Mouse (Mus musculus) kidney, embryonic 14.5 days (tissue): ENCODE measurements at regions not wholly inside any gene's neighbourhood (a gene's known extent, or its start where the extent isn't known, plus 50 kb on each side); places are given as distances from the start of the nearest gene placed in this dataset.
A peak's percentile ranks its signal among the peaks of the same experiment; 100 is the strongest.

Experiments
- ATAC-seq: fragments of 200-750 bp; cut with Nextera tagmentation; 2 replicates; pipeline ENCODE4 v1.8.0; 2017; ENCODE audit warnings: moderate number of reproducible peaks, mild to moderate bottlenecking, moderate TSS enrichment, moderate library complexity; ENCODE audit not compliant: low FRiP score, low TSS enrichment
- H3K27ac ChIP-seq: fragments of 300-500 bp; sonication (generic); 2 replicates; pipeline ENCODE4 v1.5.1; 2014; ENCODE audit warnings: low read depth, mild to moderate bottlenecking, low read length, moderate library complexity, mixed read lengths
- H3K27me3 ChIP-seq: fragments of 300-500 bp; sonication (generic); 2 replicates; pipeline ENCODE4 v1.6.1; 2014; ENCODE audit warnings: mild to moderate bottlenecking, low read length; ENCODE audit not compliant: control insufficient read depth, insufficient read depth
- H3K36me3 ChIP-seq: fragments of 300-500 bp; sonication (generic); 2 replicates; pipeline ENCODE4 v1.6.1; 2014; ENCODE audit warnings: low read length, mixed read lengths; ENCODE audit not compliant: control insufficient read depth, insufficient read depth
- H3K4me1 ChIP-seq: fragments of 300-500 bp; sonication (generic); 2 replicates; pipeline ENCODE4 v1.6.1; 2014; ENCODE audit warnings: low read length, mixed read lengths; ENCODE audit not compliant: control insufficient read depth, insufficient read depth
- H3K4me2 ChIP-seq: fragments of 300-500 bp; sonication (generic); replicated peaks from 2 replicates; pipeline ENCODE4 v1.6.1; 2014; ENCODE audit warnings: low read depth, mild to moderate bottlenecking, low read length
- H3K4me3 ChIP-seq: fragments of 300-500 bp; sonication (generic); 2 replicates; pipeline ENCODE4 v1.5.1; 2014; ENCODE audit warnings: mild to moderate bottlenecking, low read length
- H3K9ac ChIP-seq: fragments of 300-500 bp; sonication (generic); 2 replicates; pipeline ENCODE4 v1.6.1; 2014; ENCODE audit warnings: low read depth, mild to moderate bottlenecking, low read length, moderate library complexity
- H3K9me3 ChIP-seq: fragments of 300-500 bp; sonication (generic); 2 replicates; pipeline ENCODE4 v1.6.1; 2016; ENCODE audit warnings: low read length; ENCODE audit not compliant: control insufficient read depth
- WGBS: fragments of 180-500 bp; shearing (Covaris S2); extraction: QIAGEN DNeasy Blood & Tissue Kit; methylation state at CpG from one replicate; pipeline ENCODE4 v1.1.7; 2014; 5-methylcytosine and 5-hydroxymethylcytosine counted together

GRCm38 (mm10) chr8:39833251-39833650, 841.6 kb upstream of the Adam24 start:
- ATAC-seq, result no peak
- no peak overlapping the region for H3K4me2 ChIP-seq
- 92% methylated on average over 1 of the region's 1 CpGs for WGBS

GRCm38 (mm10) chr8:39846854-39847253, 828.0 kb upstream of the Adam24 start:
- Histone ChIP-seq H3K4me2 (no peak overlapping the region), H3K36me3 (no peaks in the 10 kb centered on the region), H3K9me3 (no peaks in the 10 kb centered on the region), H3K4me3 (no peak overlapping the region), H3K4me1 (no peaks in the 10 kb centered on the region), H3K27me3 (no peaks in the 10 kb centered on the region), H3K27ac (no peak overlapping the region), H3K9ac (no peak overlapping the region)
- WGBS, result 84% methylated on average over 2 of the region's 2 CpGs
- no peak for ATAC-seq

More at GRCm38 (mm10) chr8:39833251-39833650, 841.6 kb upstream of the Adam24 start:
- Histone ChIP-seq H3K9ac (no peak overlapping the region), H3K27ac (no peak overlapping the region), H3K4me1 (no peaks in the 10 kb centered on the region), H3K27me3 (no peaks in the 10 kb centered on the region), H3K36me3 (no peaks in the 10 kb centered on the region), H3K4me3 (no peak overlapping the region), H3K9me3 (no peaks in the 10 kb centered on the region)

- Histone ChIP-seq H3K27me3 (no peaks in the 10 kb centered on the region), H3K9me3 (no peaks in the 10 kb centered on the region), H3K9ac (no peak overlapping the region), H3K4me1 (no peaks in the 10 kb centered on the region), H3K4me3 (no peak overlapping the region), H3K36me3 (no peaks in the 10 kb centered on the region), H3K27ac (no peak overlapping the region), H3K4me2 (no peak overlapping the region)
- ATAC-seq, result no peak
- 79% methylated on average over 2 of the region's 2 CpGs for WGBS
Observed at GRCm38 (mm10) chr8:39862544-39862943, 812.3 kb upstream of the Adam24 start.

- H3K4me2 ChIP-seq, result no peak overlapping the region
- 75% methylated on average over 1 of the region's 1 CpGs for WGBS
- H3K4me3 ChIP-seq, result no peak overlapping the region
- H3K27ac ChIP-seq, result no peak overlapping the region
- H3K4me1 ChIP-seq, result no peaks in the 10 kb centered on the region
- ATAC-seq, result no peak
- no peak overlapping the region for H3K9ac ChIP-seq
- H3K9me3 ChIP-seq, result no peaks in the 10 kb centered on the region
- H3K27me3 ChIP-seq, result no peaks in the 10 kb centered on the region
- no peaks in the 10 kb centered on the region for H3K36me3 ChIP-seq
Observed at GRCm38 (mm10) chr8:39902251-39902650, 772.6 kb upstream of the Adam24 start.

GRCm38 (mm10) chr8:39912926-39913325, 762.0 kb upstream of the Adam24 start:
- no peak overlapping the region for H3K27ac ChIP-seq
- no peak overlapping the region for H3K4me3 ChIP-seq
- WGBS, result 60% methylated on average over 2 of the region's 2 CpGs
- no peak overlapping the region for H3K4me2 ChIP-seq
- no peak overlapping the region for H3K9ac ChIP-seq
- no peaks in the 10 kb centered on the region for H3K9me3 ChIP-seq
- no peaks in the 10 kb centered on the region for H3K27me3 ChIP-seq
- no peaks in the 10 kb centered on the region for H3K36me3 ChIP-seq
- H3K4me1 ChIP-seq, result no peaks in the 10 kb centered on the region
- ATAC-seq, result no peak

GRCm38 (mm10) chr8:39921336-39921735, 753.5 kb upstream of the Adam24 start:
- WGBS, result 82% methylated on average over 2 of the region's 2 CpGs
- H3K4me2 ChIP-seq, result no peak overlapping the region
- no peaks in the 10 kb centered on the region for H3K36me3 ChIP-seq
- H3K9ac ChIP-seq, result no peak overlapping the region
- no peaks in the 10 kb centered on the region for H3K27me3 ChIP-seq
- no peak for ATAC-seq
- H3K4me3 ChIP-seq, result no peak overlapping the region
- no peak overlapping the region for H3K27ac ChIP-seq
- no peaks in the 10 kb centered on the region for H3K4me1 ChIP-seq
- no peaks in the 10 kb centered on the region for H3K9me3 ChIP-seq

GRCm38 (mm10) chr8:39923741-39924140, 751.1 kb upstream of the Adam24 start:
- ATAC-seq, result no peak
- no peak overlapping the region for H3K27ac ChIP-seq
- H3K4me2 ChIP-seq, result no peak overlapping the region
- H3K4me3 ChIP-seq, result no peak overlapping the region
- H3K9ac ChIP-seq, result no peak overlapping the region
- 62% methylated on average over 2 of the region's 2 CpGs for WGBS
- no peaks in the 10 kb centered on the region for H3K36me3 ChIP-seq
- H3K27me3 ChIP-seq, result no peaks in the 10 kb centered on the region
- no peaks in the 10 kb centered on the region for H3K9me3 ChIP-seq
- no peaks in the 10 kb centered on the region for H3K4me1 ChIP-seq

- Histone ChIP-seq H3K9me3 (no peaks in the 10 kb centered on the region), H3K4me2 (no peak overlapping the region), H3K4me1 (no peaks in the 10 kb centered on the region), H3K27ac (no peak overlapping the region), H3K4me3 (no peak overlapping the region), H3K36me3 (no peaks in the 10 kb centered on the region), H3K9ac (no peak overlapping the region), H3K27me3 (no peaks in the 10 kb centered on the region)
- WGBS, result 66% methylated on average over 6 of the region's 6 CpGs
- ATAC-seq, result no peak
Observed at GRCm38 (mm10) chr8:39950178-39950896, 724.5 kb upstream of the Adam24 start.

GRCm38 (mm10) chr8:39954497-39954896, 720.4 kb upstream of the Adam24 start:
- peak; percentile 49; the same call in 1 of the 2 replicates for ATAC-seq
- H3K27me3 ChIP-seq, result no peaks in the 10 kb centered on the region
- no peak overlapping the region for H3K27ac ChIP-seq
- H3K36me3 ChIP-seq, result no peaks in the 10 kb centered on the region
- no peaks in the 10 kb centered on the region for H3K4me1 ChIP-seq
- WGBS, result 49% methylated on average over 5 of the region's 5 CpGs
- H3K4me3 ChIP-seq, result no peak overlapping the region
- no peak overlapping the region for H3K4me2 ChIP-seq
- no peak overlapping the region for H3K9ac ChIP-seq
- no peaks in the 10 kb centered on the region for H3K9me3 ChIP-seq
